ENCODE assay signal across 8 mouse cellular contexts in the genomic region with DNA sequence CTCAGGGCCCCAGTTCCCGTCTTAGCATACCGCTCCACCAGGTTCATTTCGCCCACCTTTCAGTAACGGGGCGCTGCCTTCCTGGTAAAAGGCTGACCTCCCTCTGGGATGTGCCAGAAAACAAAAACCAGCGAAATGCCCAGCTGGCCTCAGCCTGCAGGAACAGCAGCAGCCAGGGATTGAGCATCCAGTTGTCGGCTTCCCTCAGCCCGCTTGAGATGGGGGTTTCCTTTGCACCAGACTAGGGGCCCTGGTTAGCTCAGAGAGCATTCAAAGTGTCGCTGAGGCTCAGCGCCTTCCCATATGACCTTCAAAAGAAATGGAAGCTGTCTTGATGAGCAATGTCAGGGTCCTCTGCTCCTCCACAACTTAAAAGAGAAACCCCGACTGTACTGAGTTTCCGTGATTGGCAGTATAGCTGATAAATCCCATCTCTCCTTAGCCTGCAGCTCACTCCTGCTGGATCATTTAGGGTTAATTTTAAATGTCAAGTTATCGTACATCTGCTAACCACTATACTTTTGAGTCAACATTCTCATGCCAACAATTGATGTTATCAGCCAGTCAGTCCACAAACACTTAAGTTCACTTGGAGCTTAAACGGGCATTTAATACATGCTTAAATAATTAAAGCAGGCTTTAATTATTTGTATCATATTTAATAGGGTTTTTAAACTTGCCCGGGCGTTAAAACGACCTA. TPM values are rescaled to one million over a fixed set of nuclear protein-coding genes. Genes with fewer than 3 reads are reported as not detected.
DNase-seq lines count a peak whose midpoint lies in the region; ATAC-seq lines count a peak whose summit lies in the region.

No protein-coding gene starts in this region.

- DNase-seq in kidney, adult 11 months: no peak
- DNase-seq in midbrain, embryonic 14.5 days: peak; percentile 23
- no peak for DNase-seq in cerebellum, adult 11-12 months
- no peak for DNase-seq in cerebellum, adult 8-10 months
- no peak for DNase-seq in c-Kit-positive CD71-positive TER-119-positive erythroid progenitor cells, embryonic 14.5 days (ENCODE audit: low spot score)

- peak; percentile 26; the same call in 1 of the 2 replicates for ATAC-seq in kidney, embryonic 16.5 days (ENCODE audit: low FRiP score, low TSS enrichment)
- ATAC-seq in activated CD4-positive, CD25-positive, alpha-beta regulatory T cell, adult 4 months: peak; percentile 16
- no peak for ATAC-seq in hindbrain, embryonic 15.5 days (ENCODE audit: low FRiP score, low read depth)
- ATAC-seq in midbrain, embryonic 14.5 days (ENCODE audit: low FRiP score, low TSS enrichment): no peak

- H3K27ac ChIP-seq in kidney, embryonic 16.5 days (ENCODE audit: low read length): peak overlapping the region; percentile 76
- 0 out of 2 replicates have a peak overlapping the region, but pooled peaks have one; percentile 55 for H3K27ac ChIP-seq in hindbrain, embryonic 15.5 days (replicated peaks)
- H3K27ac ChIP-seq in midbrain, embryonic 14.5 days (replicated peaks; ENCODE audit: low read depth, low read length): no peak overlapping the region

- H3K9me3 ChIP-seq in kidney, embryonic 16.5 days (ENCODE audit: low read length): no peaks in the 10 kb centered on the region
- no peaks in the 10 kb centered on the region for H3K9me3 ChIP-seq in hindbrain, embryonic 15.5 days
- no peaks in the 10 kb centered on the region for H3K9me3 ChIP-seq in midbrain, embryonic 14.5 days (ENCODE audit: control insufficient read depth, low read length)

- WGBS in kidney, embryonic 16.5 days: 11% methylated on average over 17 of the region's 17 CpGs
- whole genome bisulfite sequencing in hindbrain, embryonic 15.5 days: 27% methylated on average over 17 of the region's 17 CpGs
- WGBS in midbrain, embryonic 14.5 days: 24% methylated on average over 17 of the region's 17 CpGs

- peaks cover 14% of the 10 kb centered on the region; the same call in 1 of the 2 replicates for H3K27me3 ChIP-seq in kidney, embryonic 16.5 days (ENCODE audit: insufficient read depth, low read length)
- H3K27me3 ChIP-seq in hindbrain, embryonic 15.5 days: peaks cover 17% of the 10 kb centered on the region; the same call in 1 of the 2 replicates
- H3K27me3 ChIP-seq in midbrain, embryonic 14.5 days (ENCODE audit: control insufficient read depth, insufficient read depth, low read length): peaks cover 6% of the 10 kb centered on the region; the same call in 1 of the 2 replicates

- H3K4me1 ChIP-seq in kidney, embryonic 16.5 days (ENCODE audit: insufficient read depth, low read length): peaks cover 15% of the 10 kb centered on the region
- peaks cover 12% of the 10 kb centered on the region for H3K4me1 ChIP-seq in hindbrain, embryonic 15.5 days (replicated peaks)
- peaks cover 10% of the 10 kb centered on the region; the same call in 1 of the 2 replicates for H3K4me1 ChIP-seq in midbrain, embryonic 14.5 days (ENCODE audit: control insufficient read depth, insufficient read depth, low read length)

- H3K36me3 ChIP-seq in kidney, embryonic 16.5 days (ENCODE audit: insufficient read depth, low read length): no peaks in the 10 kb centered on the region
- no peaks in the 10 kb centered on the region for H3K36me3 ChIP-seq in hindbrain, embryonic 15.5 days
- no peaks in the 10 kb centered on the region for H3K36me3 ChIP-seq in midbrain, embryonic 14.5 days (ENCODE audit: control insufficient read depth, insufficient read depth, low read length)

- H3K4me2 ChIP-seq in kidney, embryonic 16.5 days (replicated peaks; ENCODE audit: low read depth, low read length): peak overlapping the region; percentile 85
- H3K4me2 ChIP-seq in hindbrain, embryonic 15.5 days: peak overlapping the region; percentile 56
- H3K4me2 ChIP-seq in midbrain, embryonic 14.5 days (ENCODE audit: low read length): peak overlapping the region; percentile 50

- H3K4me3 ChIP-seq in kidney, embryonic 16.5 days (ENCODE audit: low read length): peak overlapping the region; percentile 57
- H3K4me3 ChIP-seq in hindbrain, embryonic 15.5 days: peak overlapping the region; percentile 30
- peak overlapping the region; percentile 22; the same call in 1 of the 2 replicates for H3K4me3 ChIP-seq in midbrain, embryonic 14.5 days (replicated peaks; ENCODE audit: low read depth, low read length)

- H3K9ac ChIP-seq in kidney, embryonic 16.5 days (replicated peaks; ENCODE audit: low read length): peak overlapping the region; percentile 77
- no peak overlapping the region for H3K9ac ChIP-seq in hindbrain, embryonic 15.5 days
- peak overlapping the region; percentile 23; the same call in 1 of the 2 replicates for H3K9ac ChIP-seq in midbrain, embryonic 14.5 days (replicated peaks; ENCODE audit: low read length)

RNA-seq across cellular contexts. Expression of a gene that starts 19.5 kb away (rescaled TPM):
- polyA plus RNA-seq in kidney, embryonic 16.5 days (2015; fragmentation: Nextera tagmentation; extraction: Ambion mirVana): 3.9 TPM in 2 replicates
- polyA plus RNA-seq in activated CD4-positive, CD25-positive, alpha-beta regulatory T cell, adult 4 months (2017; shearing (Covaris generic)): 100 to 1,000 TPM; 156 to 205 TPM
- polyA plus RNA-seq in hindbrain, embryonic 15.5 days (2015; fragmentation: Nextera tagmentation; extraction: Ambion mirVana): 1.3 and 1.5 TPM in 2 replicates
- polyA plus RNA-seq in midbrain, embryonic 14.5 days (2014; fragmentation: Nextera tagmentation; extraction: Ambion mirVana): 0.68 TPM in 1 of 2 replicates, not detected in the other

RNA-seq across cellular contexts. Expression of a gene that starts 40.4 kb away (rescaled TPM):
- polyA plus RNA-seq in kidney, embryonic 16.5 days (2015; fragmentation: Nextera tagmentation; extraction: Ambion mirVana): 6.2 and 7.1 TPM in 2 replicates
- polyA plus RNA-seq in activated CD4-positive, CD25-positive, alpha-beta regulatory T cell, adult 4 months (2017; shearing (Covaris generic)): under 1 TPM; 0.48 to 0.60 TPM
- 5.3 and 5.4 TPM in 2 replicates for polyA plus RNA-seq in hindbrain, embryonic 15.5 days (2015; fragmentation: Nextera tagmentation; extraction: Ambion mirVana)
- polyA plus RNA-seq in midbrain, embryonic 14.5 days (2014; fragmentation: Nextera tagmentation; extraction: Ambion mirVana): 2.9 and 4.5 TPM in 2 replicates

Comparison
In these comparisons a context has a peak if more than half of its experiments do, and no peak if none do; other contexts are left out.
1. ATAC-seq: peak in kidney, embryonic 16.5 days (single experiment) and activated CD4-positive, CD25-positive, alpha-beta regulatory T cell, adult 4 months (single experiment); none in hindbrain, embryonic 15.5 days (single experiment) and midbrain, embryonic 14.5 days (single experiment).
2. RNA of a gene that starts 19.5 kb away (polyA plus RNA-seq): 156 to 205 TPM in activated CD4-positive, CD25-positive, alpha-beta regulatory T cell, adult 4 months; 3.9 TPM in kidney, embryonic 16.5 days, 1.3 to 1.5 TPM in hindbrain, embryonic 15.5 days and 0.68 TPM in midbrain, embryonic 14.5 days; every median in the first group is over 10 times any median in the second.
3. Peak in every context shown above with its lines, with median percentiles within 50 percentile points of each other: H3K4me2 ChIP-seq and H3K4me3 ChIP-seq.